Mouse (Mus musculus): ENCODE results near the gene Plcl2.

- TF ChIP-seq POLR2A (IDR thresholded peaks at IDR 0.05; ENCODE audit: control insufficient read depth, extremely low read depth, insufficient read depth, low read length, poor library complexity) (no peak), CTCF (IDR thresholded peaks at IDR 0.05; ENCODE audit: borderline replicate concordance, control insufficient read depth, extremely low read depth, insufficient read depth, low read length, poor library complexity) (no peak)
Observed at GRCm38 (mm10) chr17:50568846-50569245, 59.6 kb downstream of the Plcl2 start.
